Mouse (Mus musculus) heart, postnatal 0 days (tissue): ENCODE results near the gene Nfkb1.

Source experiments
- CTCF ChIP-seq: IDR thresholded peaks from 2 replicates; pipeline ENCODE4 v1.5.1; 2016; ENCODE audit warnings: antibody characterized with exemption, control low read depth, low read depth
- EP300 ChIP-seq: IDR thresholded peaks from 2 replicates; pipeline ENCODE4 v1.6.1; 2016; ENCODE audit warnings: antibody characterized with exemption, low read depth

DNA sequence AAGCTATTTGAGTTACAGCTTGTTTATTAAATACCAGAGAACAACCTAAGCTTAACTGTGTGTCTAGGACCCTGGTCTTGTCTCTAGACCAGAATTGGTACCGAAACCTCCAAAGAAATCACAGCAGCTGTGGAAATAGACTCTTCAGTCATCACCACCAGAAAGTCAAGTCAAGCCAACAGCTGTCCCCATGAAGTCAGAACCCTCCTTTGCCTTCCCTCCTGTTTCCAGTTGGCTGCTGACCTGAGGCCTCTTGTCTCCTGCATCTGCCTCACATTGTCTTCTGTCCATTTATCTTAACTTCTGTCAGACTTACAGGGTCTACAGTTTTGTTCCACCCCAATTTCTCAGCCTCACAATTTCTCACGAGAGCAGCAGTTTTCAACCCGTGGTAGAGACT, 57.1 kb downstream of the Nfkb1 start:
- no peak for TF ChIP-seq CTCF
- no peak for TF ChIP-seq EP300
